Mouse (Mus musculus) thymus, adult 18-20 months (tissue): ENCODE measurements around the gene Kiz.

Source experiments
- DNase-seq, 2 experiments: peaks; one replicate each; pipeline ENCODE4 v3.0.0; 2022; ENCODE audit warnings: mixed read lengths in 2 of 2

Kiz gene

DNA sequence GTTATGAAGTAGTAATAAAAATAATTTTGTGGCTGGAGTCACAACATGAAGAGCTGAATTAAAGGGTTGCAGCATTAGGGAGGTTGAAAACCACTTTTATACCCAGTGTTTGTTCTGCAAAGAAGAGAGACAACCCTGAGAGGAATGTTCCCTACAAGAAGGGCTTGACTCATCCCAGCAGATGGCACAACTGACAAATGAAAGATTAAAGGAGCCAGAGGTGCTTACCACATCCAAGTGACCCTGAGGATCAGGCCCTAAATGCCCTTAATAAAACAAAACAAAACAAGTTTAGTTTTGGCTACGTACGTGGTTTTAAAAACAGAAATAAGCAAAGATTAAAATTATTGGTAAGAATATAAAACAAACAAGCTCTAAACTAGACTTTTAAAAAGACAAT, 129.2 kb downstream of the Kiz start:
- no peak for DNase-seq

DNA sequence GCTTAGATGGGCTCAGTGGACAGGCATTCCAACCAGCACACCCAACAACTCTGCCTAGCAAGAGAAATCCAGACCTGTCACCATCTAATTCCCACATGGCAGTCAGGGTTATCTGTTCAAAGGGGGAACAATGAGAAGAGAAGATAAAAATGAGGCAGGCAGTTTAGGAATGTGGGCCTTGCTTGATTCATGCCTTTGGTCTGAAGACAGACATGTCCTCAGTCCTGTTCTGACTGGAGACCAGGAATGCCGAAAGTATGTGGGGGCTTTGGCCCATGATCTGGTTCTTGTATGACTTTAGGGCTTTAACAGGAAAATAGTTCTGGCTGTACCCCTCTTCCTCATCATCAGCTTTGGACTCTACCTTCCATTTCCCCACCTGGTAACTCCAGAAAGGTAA, 130.1 kb downstream of the Kiz start:
- no peak for DNase-seq

GRCm38 (mm10) chr2:146986429-146986828, 130.8 kb downstream of the Kiz start:
- DNase-seq = no peak

DNA sequence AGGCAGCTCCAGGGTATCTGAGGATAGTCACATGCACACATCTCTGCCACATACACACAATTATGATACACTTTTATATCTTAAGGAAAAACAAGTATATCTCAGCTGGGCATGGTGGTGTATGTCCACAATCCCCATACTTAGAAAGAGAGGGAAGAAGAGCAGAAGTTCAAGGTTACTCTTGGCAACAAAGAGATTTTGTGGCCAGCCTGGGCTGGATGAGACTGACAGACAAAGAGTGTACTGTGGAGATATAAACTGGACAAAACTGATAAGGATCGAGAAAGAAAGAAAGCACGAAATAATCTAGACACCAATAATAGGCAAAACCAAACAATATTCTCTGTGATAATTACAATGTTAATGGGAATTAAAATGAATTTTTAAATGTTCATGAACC, 151.6 kb downstream of the Kiz start:
- DNase-seq = no peak

- no peak for DNase-seq
Measured at GRCm38 (mm10) chr2:147009084-147009483, 153.4 kb downstream of the Kiz start.

GRCm38 (mm10) chr2:147010141-147010540, 154.5 kb downstream of the Kiz start:
- no peak for DNase-seq

DNA sequence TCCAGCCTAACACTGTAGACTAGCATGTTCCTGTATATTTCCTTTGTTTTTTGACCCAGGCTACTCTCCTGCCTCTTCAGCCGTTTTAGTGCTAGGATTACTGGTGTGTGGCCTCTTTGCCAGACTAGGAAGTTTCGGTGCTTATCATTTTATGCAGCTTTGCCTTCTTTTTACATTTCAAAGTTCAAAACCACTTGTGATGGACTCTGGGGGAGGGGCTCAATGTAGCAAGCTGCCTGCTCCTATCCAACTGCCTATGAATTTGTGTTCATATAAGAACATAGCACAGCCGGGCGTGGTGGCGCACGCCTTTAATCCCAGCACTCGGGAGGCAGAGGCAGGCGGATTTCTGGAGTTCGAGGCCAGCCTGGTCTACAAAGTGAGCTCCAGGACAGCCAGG, 155.3 kb downstream of the Kiz start:
- DNase-seq = no peak

- no peak for DNase-seq
Measured at GRCm38 (mm10) chr2:147011474-147012140, 155.9 kb downstream of the Kiz start.

DNA sequence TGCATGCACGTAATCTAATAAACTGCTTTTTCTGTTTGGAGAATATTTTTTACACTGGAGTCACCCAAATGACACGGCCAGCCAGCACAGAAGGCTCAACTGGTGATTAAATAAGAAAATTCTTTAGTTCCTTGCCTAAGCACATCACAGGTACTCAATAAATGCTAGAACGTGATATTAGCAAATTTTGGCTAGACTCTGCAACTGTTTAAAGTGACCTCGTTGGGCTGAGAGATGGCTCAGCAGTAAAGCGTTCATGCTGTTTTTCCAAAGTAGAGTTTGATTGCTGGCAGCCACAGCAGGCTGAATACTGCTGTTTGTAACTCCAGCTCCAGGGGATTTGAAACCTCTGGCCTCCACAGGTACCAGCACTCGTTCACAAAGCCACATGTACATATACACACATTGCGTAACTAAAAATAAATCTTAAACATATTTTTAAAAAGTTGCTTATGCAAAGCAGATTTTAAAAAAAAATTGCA, 156.5 kb downstream of the Kiz start:
- DNase-seq = no peak

DNA sequence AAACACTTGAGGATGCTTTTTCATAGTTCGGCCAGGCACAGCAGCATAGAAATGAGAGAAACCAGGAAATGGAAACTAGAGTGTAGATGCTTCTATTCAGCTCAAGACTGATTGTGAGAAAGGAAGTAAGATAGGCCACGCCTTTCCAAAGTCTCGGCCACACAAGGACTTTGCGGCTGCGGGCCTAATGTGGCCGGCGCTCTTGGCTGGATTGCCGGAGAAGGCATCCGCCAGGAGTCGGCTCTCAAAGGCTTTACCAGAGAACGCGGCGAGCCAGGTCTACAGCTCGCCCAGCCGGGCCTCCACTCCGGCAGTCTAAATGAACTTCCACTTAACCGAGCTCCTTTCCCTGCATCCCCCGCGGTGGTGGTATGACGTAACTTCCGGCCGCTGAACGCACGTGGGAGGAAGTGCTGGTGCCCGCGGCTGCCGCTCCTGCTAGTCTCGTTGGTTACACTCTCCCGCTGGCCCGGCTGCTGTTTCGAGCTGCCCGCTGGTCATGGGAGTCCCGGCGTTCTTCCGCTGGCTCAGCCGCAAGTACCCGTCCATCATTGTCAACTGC, 157.0 kb downstream of the Kiz start, which contains the start of gene Xrn2:
Gene Xrn2, plus strand, starts transcription at position 374 of the 562 bp plus-strand sequence.
- DNase-seq = peak; percentile 93 to 94

- peak; percentile 77 to 85 for DNase-seq
Measured at GRCm38 (mm10) chr2:147013194-147013969, 157.7 kb downstream of the Kiz start.

DNA sequence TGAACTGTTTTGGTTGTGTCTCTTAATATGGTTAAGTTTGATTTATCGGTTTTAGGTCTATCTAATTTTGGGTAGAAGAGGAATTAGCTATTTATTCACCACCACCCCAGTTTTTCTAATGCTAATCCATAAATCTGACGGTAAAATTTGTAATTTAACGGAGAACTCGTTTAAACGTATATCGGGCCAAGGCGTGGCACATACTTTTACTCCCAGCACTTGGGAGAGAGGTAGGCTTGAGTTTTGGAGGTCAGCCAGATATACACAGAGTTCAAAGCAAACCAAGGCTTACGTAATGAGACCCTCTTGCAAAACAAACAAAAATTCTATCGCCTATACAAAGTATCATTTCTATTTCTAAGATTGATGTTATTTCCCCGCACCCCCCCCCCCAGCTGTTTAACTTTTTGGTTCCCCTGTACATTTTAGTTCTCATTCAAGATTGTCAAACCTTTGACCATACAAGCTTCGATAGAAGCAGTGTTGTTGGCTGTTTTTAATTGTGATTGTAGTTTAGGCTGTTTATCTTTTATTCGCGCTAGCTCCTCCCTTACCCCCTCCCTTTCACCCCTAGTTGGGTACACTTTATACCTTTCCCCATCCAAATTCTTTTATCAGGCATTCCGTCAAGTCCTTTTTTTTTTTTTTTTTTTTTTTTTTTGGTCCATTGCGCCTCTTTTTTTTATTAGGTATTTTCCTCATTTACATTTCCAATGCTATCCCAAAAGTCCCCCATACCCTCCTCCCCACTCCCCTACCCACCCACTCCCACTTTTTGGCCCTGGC, 158.6 kb downstream of the Kiz start:
- no peak for DNase-seq
